Mouse (Mus musculus): ENCODE measurements at regions not wholly inside any gene's neighbourhood (a gene's known extent, or its start where the extent isn't known, plus 50 kb on each side); places are given as distances from the start of the nearest gene placed in this dataset.

DNA sequence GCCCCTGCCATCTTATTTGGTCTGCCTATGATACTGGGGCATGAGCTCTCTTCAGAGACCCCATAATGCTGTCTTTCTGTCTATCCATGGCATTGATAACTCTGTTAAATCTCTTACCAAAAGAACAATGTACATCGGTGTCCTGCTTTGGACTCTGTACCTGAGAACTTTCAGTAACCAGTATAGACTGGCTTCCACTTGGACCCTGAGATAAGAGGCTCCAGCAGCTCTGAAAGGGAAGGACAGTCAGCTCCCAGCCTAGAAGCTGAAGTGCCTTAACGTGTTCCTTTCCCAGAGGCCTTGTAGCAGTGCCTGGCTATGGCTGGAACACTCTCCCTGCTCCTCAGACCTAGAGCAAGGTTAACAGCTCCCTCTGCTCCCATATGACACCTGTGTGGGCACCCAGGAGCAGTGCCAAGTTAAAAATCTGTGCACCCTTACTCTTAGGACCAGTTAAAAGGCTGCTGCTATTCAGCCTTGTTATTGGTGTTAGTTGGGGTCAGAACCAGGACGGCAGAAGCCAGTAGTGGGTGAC lies 343.8 kb upstream of the Hs6st1 start:
- DNase-seq: no peak

DNA sequence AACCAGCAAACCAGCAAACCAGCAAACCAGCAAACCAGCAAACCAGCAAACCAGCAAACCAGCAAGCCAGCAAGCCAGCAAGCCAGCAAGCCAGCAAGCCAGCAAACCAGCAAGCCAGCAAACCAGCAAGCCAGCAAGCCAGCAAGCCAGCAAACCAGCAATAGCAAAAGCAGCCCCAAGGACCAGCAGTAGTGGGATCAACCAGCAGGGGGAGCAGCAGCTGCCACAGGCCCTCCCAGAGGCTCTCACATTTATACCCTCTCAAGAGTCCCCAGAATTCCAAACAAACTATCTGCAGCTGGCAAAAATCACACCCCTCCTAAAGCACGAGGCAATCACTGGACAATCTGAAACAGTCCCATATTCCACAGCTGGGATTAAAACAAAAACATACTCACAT lies 341.6 kb upstream of the Hs6st1 start:
- DNase-seq: peak; percentile 74

DNA sequence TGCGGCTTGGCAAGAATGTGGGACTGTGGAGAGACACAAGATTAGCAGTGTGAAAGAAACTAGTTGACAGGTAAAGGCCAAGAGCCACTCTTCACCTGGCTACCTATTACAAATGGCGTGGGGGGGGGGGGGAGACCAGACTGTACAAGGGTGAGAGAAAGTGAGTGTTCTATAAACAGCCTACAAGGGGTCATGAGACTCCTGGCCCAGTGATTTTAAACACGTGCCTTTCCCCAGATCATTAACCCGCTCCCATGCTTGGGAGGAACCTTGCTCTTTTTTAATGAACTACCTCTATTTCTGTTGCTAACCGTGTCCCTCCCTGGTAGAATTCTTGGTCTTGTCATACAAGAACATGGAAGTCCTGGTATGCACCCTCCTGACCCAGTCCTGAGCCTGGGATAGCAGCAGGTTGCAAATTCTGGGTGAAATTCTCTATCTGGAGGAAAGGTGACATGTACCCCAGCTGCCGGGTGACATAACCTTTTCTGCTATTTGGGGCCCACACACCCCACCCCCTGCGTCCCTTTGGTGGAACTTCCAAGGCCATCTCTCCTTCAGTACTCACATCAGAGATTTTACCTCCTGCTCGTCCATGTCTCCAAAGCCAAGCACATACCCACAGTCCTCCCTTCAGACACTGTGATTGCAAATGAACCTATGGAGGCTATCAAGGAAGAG lies 340.8 kb upstream of the Hs6st1 start:
- no peak for DNase-seq

DNA sequence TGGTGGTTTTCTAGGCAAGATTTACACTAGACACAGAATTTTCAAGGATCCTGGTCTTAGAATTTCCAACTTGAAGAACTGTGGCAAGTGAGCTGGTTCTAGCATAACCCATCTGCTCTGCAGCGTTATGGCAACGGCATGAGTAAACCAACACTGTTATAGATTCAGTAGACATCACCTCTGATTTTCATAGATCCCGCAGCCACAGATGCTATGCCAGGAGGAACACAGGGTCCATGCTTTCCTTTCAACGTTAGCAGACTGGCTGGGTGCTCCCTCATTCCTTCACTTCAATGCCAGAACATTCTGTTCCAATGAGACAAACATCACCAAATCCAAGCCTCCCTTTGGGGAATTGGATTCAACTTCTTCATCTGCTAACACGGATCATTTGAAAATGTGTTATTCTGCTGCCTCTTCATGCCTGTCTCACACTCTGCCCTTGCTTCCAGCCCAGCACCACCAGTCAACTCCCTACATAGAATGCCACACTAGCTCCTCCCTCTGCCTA lies 338.4 kb upstream of the Hs6st1 start:
- no peak for DNase-seq

DNA sequence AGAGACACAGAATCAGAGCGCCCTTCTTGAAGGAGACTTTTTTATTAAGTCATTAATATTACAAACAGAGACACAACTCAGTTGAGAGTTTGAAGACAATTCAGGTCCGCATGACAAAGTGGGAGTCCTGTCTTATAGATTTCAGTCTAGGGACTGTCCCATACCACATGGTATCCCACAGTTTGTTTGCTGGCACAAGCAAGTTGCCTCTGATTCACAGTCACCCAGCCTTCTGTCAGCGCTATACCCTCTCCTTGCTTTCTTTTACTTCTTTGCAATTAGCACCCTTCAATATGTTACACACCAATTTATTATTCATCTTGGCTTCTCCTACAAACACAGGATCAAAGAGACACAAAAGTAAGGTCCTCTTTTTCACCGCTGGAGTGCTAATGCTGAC lies 337.9 kb upstream of the Hs6st1 start:
- DNase-seq: no peak

DNA sequence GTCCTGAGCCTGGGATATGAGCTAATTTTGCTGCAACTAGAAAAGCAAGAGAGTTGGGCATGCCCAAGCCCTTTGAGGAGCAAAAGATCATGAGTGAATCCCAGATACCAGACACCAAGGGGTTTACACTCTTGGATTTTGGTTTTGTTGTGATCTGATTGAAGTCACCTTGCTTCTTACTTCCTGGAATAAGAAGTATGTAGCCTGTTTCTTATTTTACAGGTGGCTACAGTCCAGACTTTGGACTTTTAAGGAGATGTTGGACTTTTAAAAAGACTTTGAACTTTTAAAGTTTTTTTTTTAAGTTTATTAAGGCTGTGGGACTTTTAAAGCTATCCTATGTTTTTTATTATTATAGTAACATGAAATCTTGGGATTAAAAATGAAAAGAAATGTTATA lies 332.0 kb upstream of the Hs6st1 start:
- DNase-seq: no peak

DNA sequence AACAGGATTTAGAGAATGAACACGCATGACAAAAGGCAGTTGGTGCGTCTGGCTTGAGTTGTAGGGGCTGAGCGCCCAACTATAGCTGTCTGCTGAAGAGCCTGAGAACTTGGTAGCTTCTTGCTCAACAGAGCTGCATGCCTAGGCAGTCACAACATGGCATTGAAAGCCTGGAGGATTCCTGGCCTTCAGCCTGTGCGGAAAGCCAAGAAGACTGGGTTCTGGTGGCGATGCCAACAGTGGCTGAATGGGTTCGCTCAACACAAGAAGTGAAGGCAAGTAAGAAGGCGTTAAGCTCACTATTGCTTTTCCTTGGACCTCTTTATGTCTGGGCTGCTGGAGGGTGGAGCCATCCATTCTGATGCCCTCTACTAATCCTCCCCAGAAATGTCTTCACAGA lies 318.6 kb upstream of the Hs6st1 start:
- no peak for DNase-seq

DNA sequence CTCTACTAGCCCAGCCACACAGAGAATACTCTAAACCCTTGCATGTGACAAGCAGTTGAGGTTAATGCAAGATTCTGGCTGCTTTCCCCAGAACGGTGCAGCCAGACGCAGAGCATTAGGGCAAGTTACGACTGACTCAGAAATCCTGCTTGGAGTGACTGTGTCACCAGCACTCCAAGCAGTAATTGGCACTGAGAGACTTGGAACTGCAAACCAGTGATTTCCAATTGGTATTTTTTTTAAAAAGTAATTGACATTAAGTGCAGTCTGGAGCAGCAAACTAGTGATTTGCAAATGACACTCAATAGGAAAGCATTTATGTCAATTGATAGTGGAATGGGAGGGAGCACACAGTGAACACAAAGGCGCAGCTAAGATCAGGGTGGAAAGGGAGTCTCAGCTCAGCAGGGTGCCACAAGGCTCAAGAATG lies 318.1 kb upstream of the Hs6st1 start:
- DNase-seq: no peak

DNA sequence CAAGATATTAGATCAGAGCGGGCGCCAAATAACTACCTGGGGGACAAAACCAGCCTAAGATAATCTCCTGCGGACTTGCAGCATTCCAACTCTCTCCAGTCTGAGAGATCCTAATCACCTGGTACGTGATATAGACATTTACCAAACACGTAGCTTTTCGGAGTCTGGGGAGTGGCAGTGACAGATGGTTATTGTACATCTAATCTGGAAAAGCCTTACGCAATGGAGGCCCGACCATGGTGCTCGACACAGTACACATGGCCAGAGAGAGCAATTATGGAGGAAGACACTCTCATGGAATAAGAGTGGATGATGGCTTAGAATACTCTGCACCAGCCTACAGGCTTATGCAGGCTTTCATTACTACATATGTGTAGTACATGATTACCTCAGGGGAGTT lies 315.6 kb upstream of the Hs6st1 start:
- no peak for DNase-seq

DNA sequence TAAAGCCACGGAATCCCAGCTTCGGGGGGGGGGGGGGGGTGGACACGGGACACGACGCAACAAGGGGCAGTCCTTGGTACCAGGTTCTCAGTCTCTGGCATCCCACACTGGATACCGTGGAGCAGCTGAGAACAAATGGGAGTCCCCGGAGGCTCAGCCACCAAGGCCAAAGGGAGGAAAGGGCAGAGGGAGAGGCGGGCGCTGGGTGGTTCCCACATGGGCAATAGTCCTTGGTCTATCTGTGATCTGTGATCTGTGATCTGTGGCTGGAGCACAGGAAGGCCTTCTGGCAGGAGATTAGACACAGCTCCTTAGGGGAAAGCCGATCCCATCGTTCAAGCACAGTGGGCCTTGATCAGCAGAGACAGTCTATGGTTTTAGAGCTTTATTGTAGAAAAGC lies 314.0 kb upstream of the Hs6st1 start:
- no peak for DNase-seq

DNA sequence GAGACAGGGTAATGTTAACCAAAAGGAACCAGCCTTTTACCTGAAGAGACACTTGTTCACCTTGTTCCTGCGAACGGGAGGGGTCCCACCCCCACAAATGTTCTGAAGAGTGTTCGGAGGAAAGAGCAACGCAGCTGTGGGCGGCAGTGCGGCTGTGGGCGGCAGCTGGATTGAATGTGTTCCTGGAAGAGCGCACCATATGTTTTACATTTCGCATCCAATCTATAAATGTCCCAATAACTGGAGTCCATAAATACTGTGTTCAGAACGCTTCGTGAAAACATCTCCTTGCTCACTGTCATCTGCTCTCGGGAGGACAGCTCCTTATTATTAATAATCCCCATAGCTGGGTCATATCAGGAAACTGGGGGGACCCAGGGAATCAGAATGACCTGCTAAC lies 309.2 kb upstream of the Hs6st1 start:
- no peak for DNase-seq

DNA sequence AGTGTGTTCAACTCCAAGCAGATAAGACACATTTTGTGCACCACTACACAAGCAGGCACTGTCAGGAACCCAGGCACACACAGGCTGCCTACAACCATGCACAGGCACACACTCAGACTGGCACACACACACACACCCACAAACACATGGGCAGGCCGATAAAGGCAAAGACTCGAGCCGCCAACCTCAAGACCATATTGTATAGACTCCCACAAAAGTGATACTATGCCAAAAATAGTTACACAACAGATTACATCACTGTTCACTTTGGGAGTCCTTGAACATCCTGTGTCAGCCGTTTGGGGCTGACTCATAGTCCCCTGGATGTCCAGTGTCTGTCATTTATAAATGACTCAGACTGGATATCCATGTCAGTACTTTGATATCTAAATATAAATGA lies 308.6 kb upstream of the Hs6st1 start:
- peak; percentile 23 for DNase-seq

DNA sequence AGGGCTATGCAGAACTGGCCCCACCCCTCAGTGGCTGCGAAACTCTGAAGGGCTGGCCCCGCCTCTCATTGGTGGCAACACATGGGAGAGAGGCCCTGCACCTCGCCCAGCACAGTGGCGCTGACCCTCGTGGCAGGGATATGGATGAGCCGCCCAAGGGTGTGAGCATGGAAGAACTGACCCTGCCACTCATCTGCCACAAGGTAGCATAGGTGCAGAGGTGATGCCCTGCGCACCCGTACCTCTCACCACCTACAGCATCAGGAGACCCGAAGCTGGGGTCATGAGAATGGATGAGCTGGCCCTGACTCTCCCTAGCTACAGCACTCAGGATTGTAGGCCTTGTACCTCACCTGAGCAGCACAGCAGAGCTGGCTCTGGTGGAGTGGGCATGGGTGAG lies 305.1 kb upstream of the Hs6st1 start:
- no peak for DNase-seq

DNA sequence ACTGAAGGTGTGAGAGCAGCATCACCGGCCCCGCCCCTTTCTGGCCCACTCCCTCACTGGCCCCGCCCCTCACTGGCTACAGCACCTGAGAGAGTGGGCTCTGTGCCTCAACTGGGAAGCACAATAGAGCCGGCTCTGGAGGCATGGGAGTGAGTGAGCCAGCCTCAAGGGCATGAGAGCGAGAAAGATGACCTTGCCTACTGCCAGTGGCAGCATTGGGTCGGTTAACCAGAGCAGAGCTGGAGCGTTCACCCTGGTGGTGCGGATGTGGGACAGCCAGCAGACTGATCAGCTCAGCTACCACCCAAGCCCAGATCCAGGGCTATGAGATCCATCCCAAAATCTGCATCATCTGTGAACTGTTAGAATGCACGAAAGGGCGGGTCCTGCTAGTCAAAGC lies 304.7 kb upstream of the Hs6st1 start:
- DNase-seq: no peak

DNA sequence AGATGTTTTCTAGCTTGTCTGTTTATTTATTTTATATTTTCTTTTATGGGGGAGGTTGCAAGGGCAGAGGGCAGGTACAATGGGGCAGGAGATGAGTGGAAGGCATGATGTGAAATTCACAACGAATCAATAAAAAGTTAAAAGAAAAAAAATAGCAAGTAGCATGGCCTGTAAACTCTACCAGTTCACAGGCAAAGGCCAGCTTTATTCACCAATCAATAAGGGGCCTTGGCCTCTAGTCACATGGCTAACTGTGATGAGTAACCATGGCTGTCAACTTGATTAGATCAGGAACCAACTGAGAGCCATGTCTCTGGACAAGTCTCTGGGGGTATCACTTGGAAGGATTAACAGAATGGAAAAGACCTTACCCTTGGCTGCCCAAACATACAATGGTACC lies 304.1 kb upstream of the Hs6st1 start:
- no peak for DNase-seq

DNA sequence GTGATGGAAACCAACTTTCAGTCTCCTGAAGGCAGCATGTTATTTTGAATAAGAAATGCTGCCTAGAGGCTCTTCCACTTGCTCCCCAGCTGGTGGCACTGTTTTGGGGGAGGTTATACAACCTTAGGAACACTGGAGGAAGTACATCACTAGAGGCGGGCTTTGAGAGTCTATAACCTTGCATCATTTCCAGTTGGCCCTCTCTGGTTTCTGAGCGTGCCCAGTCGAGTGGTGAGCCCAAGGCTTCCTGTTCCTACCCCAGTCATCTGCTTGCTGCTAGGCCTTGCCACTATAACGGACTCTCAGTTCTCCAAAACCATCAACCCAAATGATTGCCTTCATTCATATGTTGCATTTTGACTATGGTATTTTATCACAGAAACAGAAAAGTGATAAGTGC lies 302.5 kb upstream of the Hs6st1 start:
- no peak for DNase-seq

DNA sequence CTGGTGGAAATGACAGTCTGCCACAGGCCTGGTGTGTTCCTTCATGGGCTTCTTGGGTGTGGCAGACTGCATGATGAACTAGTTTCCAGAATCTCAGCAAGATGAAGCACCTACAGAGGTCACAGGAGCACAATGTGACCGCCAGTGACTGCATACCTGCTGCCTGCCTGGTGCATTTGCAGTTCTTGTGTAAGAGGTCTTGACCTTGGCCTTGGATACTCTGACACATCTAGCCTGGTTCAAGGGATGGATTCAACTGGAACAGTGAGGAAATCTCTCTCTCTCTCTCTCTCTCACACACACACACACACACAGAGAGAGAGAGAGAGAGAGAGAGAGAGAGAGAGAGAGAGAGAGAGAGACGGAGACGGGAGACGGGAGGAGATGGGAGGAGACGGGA lies 301.9 kb upstream of the Hs6st1 start:
- no peak for DNase-seq

DNA sequence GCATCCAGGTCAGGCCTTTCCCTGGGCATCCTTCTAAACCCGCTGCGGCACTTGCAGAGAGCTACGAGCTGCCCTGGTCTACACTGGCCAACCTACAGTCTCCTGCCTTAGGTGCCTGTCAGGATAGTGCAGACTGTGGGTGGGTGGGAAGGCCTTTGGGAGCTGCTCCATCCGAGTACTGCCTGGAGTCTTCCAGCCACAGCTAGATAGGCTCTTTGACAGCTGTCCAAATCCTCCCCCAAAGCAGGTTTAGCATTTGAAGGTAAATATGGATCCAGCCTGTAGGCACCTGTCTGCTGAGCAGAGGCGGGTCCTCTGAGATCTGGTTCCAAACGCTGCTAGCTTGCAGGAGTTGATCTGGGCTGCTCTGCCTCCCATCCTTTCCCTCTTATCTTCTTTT lies 295.6 kb upstream of the Hs6st1 start:
- DNase-seq: no peak

DNA sequence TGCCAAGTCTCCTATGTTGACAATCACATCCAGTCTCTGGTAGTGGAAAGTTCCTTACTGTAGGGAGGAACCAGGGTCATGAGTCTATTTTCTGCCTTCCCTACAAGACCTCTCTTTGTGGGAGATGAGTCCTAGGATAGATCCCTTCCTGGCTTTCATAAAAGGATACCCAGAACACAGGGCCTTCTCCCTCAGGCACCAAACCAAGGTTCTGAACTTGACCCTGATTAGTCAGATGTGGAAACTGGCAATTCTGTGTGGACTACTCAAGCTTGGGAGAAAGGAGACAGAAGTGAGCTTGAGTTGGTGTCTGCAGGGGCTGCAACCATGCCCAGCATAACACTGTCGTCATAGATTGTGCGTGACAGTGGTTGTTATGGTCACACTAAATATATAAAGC lies 293.6 kb upstream of the Hs6st1 start:
- no peak for DNase-seq

DNA sequence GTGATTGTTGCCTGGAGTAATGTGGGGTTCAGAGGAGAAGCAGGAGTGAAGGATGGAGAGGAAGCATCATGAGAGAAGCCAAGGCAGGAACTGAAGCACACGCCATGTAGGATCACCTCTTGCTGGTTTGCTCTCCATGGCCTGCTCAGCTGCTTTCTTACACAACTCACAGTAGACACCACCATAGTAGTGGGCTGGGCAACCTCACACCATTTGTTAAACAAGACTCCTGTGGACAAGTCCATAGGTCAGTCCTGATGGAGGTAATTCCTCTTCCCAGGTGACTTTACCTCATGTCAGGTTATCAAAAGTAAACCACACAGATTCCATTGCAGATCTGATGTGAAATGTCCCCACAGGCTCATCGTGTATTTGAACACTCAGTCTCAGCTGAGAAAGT lies 285.5 kb upstream of the Hs6st1 start:
- no peak for DNase-seq

DNA sequence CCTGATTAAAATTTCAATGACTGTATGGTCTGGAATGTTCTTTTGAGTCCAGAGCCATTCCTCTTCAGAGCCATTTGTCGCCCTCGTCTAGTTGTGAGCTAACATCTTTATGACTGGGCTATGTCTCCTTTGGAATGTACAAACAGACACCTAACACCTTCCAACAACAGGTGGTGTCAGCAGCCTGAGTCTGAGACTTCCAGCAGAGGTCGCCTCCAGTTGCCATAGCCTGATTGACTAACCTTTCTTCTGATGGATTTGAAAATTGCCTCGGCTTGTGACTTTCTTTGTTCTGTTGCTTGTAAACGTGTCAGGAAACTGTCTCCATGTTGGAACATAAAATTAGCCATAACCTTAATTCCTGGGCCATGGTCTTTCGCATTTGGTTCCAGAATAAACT lies 284.8 kb upstream of the Hs6st1 start:
- no peak for DNase-seq

DNA sequence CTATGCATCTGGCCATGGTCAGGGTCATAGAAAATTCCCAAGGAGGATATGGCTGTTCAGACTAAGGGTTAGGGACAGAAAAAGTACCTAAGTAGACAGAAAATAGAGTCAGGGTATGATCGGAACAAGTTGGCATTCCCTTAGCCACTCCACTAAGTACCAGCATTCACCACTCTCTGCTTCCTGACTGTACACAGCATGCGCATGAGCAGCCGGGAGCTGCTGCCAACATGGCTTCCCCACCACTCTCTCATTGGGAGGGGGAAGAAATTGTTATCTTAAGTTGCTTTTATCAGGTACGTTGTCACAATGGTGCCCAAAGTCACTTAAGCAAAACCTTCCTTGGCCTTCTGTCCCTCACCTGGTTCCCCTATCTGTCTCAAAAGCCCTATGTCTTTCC lies 282.0 kb upstream of the Hs6st1 start:
- no peak for DNase-seq

DNA sequence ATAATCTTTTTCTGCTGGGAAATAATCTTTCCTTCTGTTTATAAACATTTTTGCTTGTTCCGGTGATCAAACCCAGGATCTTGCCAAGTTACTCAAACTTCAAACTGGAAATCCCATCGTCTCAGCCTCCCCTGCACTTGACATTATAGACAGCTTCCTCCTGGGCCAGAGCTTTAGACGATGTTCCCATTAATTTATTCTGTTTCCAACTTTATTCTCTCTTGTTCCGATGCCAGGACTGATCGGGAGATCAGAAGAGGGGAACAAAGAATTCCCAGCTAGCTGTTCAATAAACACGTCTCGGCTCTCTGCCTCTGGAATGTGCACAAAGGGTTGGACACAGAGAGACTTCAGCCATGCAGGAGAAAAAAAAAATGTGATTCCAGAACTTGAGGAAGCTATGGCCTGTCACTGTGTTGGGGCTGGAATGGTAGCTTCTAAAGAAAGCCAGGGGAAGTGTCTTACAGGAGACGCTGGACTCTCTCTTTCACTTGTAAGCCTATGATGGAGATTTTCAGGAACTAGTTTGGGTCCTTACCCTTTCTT lies 281.5 kb upstream of the Hs6st1 start:
- no peak for DNase-seq

DNA sequence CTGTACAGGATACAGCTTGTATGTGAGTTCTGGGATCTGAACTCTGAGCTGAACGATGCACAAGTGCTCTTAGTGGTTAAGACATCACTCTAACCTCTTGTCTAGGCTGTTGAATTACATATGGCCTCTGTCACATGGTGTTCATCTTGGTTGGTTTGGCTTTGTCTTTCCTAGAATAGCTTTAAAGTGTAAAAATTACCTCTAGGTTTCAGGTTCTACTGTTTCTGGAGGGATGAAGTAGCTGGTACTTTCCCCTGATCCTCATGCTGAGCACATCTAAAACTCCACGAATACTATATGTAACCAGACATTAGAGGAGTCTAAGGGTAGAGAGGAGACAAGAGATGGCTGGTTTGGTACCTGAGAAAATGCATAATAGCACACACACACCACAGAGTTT lies 271.1 kb upstream of the Hs6st1 start:
- DNase-seq: no peak

DNA sequence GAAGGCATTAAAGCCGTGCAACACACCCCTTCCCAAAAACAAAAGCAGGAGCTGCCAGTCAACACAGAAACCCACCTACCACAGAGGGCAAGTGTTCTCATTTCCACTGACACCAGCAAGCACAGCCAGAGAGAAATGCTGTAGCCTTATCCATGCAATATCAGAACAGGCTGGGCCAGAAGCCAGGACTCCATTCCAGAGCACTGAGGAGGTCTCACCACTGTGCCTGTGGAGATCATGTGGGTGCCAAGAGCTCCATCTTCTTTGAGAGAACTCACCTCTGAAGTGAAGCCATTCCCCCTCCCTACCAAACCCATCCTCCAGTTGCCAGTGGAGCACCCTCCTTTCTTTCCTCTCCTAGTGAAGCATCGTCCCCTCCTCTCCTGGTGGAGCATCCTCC lies 270.7 kb upstream of the Hs6st1 start:
- DNase-seq: no peak

Data from heart, postnatal 4 days (tissue).